Mouse (Mus musculus): ENCODE results near the gene Igfbp1.

Gene Igfbp1

GRCm38 (mm10) chr11:7228107-7228506 lies 30.5 kb downstream of the Igfbp1 start:
- in situ Hi-C loops (cut with MseI, MboI), result no loop called here

- in situ Hi-C loops (cut with MseI, MboI), result no loop called here
Observed at GRCm38 (mm10) chr11:7230000-7230399, 32.4 kb downstream of the Igfbp1 start.

GRCm38 (mm10) chr11:7231958-7232357 lies 34.4 kb downstream of the Igfbp1 start:
- in situ Hi-C loops (cut with MseI, MboI), result no loop called here

- in situ Hi-C loops (cut with MseI, MboI), result no loop called here
Observed at GRCm38 (mm10) chr11:7233333-7233732, 35.8 kb downstream of the Igfbp1 start.

- in situ Hi-C loops (cut with MseI, MboI), result no loop called here
Observed at GRCm38 (mm10) chr11:7234436-7234835, 36.9 kb downstream of the Igfbp1 start.

- in situ Hi-C loops (cut with MseI, MboI), result no loop called here
Observed at GRCm38 (mm10) chr11:7234981-7235609, 37.5 kb downstream of the Igfbp1 start.

- in situ Hi-C loops (cut with MseI, MboI), result no loop called here
Observed at GRCm38 (mm10) chr11:7236751-7237150, 39.2 kb downstream of the Igfbp1 start.

GRCm38 (mm10) chr11:7237712-7238111 lies 40.1 kb downstream of the Igfbp1 start:
- in situ Hi-C loops (cut with MseI, MboI), result no loop called here

GRCm38 (mm10) chr11:7238546-7238945 lies 41.0 kb downstream of the Igfbp1 start:
- in situ Hi-C loops (cut with MseI, MboI), result no loop called here

- in situ Hi-C loops (cut with MseI, MboI), result no loop called here
Observed at GRCm38 (mm10) chr11:7239041-7239740, 41.6 kb downstream of the Igfbp1 start.

GRCm38 (mm10) chr11:7244782-7245181 lies 47.2 kb downstream of the Igfbp1 start:
- in situ Hi-C loops (cut with MseI, MboI), result no loop called here

GRCm38 (mm10) chr11:7250415-7250814 lies 52.8 kb downstream of the Igfbp1 start:
- in situ Hi-C loops (cut with MseI, MboI), result no loop called here

GRCm38 (mm10) chr11:7250870-7251269 lies 53.3 kb downstream of the Igfbp1 start:
- in situ Hi-C loops (cut with MseI, MboI), result no loop called here
